Mouse (Mus musculus) c-Kit-positive CD71-positive TER-119-negative erythroid progenitor cells, embryonic 14.5 days (primary cell): ENCODE measurements at regions not wholly inside any gene's neighbourhood (a gene's known extent, or its start where the extent isn't known, plus 50 kb on each side); places are given as distances from the start of the nearest gene placed in this dataset.

Experiments used
- DNase-seq: peaks from one replicate; pipeline ENCODE4 v3.0.0-alpha.2; 2013; ENCODE audit warnings: low read depth

DNA sequence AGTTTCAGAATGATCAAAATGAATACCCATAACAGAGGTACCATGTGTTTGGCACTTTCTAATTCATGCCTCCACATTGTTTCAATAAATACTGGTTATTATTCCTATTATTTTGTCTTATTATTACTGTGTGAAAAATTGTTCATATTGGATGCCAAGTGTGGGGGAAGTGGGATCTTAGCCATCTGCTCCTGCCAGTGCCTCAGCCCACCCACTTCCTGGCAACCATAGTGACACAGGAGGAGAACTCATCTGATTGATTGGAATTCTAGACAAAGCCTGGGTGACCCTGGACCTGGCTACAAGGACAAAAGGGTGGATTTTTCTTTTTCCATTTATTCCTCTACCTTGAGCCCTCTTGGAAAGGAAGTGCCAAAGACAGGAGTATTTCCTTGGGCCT is 2886.8 kb upstream of the Lrrc6 start:
- no peak for DNase-seq

DNA sequence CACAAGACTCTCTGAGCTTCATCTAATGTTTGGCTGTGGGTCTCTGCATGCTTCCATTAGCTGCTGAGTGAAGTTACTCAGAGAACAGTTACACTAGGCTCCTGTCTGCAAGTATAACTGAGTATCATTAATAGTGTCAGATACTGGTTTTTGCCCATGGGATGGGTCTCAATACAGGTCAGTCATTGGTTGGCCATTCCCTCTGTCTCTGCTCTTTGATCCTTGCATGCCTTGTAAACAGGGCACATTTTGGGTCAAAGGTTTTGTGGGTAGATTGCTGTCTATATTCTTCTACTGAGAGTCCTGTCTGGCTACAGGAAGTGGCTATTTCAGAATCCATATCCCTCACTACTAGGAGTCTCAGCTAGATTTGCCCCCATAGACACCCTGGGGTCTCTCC is 2864.7 kb upstream of the Lrrc6 start:
- no peak for DNase-seq

DNA sequence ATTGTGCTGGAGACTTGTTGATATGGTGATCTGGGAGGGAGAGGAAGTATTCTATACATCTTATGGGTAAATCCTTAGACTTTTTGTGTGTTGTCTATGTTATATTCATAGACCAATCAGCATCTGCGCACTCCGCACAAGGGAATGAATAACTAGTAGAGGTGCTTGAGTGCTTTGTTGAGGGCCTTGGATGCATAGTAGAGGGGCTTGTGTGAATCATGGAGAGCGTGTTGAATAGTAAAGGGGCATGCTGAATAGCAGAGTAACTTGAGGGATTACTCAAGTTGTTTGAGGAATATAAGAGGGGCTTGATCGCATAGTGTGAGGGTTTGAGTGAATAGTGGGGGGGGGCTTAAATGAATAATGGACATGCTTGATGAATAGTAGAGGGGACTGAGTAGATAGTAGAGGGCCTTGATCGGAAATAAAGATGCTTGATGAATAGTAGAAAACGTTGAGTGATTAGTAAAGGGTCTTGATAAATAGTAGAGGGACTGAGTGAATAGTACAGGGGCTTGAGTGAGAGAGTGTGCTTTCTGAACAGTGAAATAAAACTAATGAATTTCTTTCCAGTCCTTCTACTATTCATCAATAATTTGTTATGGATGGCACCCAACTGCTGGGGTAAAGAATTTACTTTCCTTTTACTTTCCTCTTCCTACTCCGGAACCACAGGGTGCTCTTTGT is 2849.5 kb upstream of the Lrrc6 start:
- no peak for DNase-seq

DNA sequence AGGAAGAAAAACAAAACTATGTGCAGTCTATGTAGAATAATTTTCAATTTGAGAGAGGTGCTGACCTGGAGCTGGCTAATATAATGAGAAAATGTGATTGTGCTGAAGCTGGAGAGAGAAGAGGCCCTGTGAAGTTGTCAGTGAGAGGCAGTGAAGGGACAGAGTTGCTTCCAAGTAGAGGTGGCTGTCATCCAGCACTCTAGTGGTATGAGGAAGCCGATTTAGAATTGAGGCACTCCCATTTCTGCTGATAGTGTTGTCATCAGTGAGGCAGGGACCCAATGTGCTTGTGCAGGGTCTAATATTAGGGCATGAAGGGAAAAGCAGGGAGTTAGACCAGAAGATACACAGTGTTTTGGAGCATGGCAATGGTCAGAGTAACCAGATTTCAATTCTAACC is 2845.4 kb upstream of the Lrrc6 start:
- DNase-seq = no peak

DNA sequence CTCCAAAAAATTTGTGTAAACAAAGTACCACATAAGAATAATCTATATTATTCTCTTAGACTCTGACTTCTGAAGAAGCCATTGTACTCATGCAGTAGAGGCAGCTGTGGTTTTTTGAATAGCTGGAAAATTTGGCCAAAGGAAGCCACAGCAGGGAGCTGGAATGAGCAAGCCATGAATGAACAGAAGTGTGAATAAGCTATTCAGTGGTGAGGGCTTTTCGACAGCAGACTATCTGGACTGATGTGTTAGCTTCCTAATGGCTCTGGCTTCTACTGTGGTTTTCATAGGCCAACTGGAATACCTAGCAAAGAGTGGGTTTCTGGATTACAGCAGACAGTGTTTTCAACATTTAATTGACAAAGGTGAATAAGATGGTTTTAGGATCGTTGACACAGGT is 2842.0 kb upstream of the Lrrc6 start:
- no peak for DNase-seq

DNA sequence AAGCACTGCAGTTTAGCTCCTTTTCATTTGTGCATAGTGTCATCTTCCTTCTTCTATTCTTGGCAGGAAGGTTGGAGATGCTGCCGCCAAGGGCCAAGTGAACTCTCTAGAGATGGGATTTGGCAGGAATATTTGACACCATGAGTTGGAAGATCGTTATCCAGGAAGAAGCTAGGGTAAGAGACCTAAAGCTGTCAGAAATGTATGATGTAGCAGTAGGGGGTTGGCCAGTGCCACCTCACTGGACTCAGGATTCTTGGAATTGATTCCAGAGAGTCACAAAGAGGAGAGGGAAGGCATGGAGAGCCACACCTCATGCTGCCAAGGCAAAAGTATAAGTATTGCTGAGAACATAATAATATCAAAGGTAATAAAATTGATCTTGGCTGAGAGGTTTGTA is 2835.8 kb upstream of the Lrrc6 start:
- DNase-seq = no peak

DNA sequence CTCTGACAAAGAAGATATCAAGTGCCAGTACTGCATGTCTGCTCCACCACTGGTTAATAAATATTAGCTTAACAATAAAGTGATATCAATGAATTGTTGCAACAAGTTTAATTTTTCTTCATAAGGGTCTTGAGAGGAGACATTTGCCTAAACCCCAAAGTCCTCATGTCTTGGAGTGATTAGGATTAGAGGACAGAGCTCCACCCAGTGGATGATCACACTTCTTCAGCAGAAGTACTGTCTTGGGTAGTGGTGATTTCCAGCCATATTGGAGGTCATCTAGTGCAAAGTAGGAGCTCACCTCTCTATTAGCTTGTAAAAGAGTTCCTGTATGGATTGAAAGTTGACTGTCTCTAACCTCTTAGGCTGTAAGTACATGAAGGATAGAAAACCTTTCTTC is 2825.8 kb upstream of the Lrrc6 start:
- DNase-seq = no peak

DNA sequence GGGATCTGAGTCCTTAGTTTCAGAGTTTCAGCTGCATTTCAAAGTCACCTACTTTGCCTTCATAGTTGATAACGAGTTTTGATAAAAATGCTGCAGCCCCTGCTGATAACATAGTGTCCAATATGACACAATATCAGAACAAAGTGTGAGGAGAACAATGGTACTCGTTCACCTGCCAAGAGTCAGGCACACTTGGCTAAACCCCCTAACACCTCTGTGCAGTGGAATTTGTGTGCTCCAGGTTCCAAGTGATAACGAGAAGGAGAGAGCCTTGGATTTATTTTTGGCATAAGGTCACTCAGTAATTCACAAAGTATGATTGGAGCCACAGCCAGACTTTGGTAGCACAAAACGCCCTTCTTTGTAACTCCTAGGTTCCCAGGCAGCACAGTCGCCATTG is 2802.4 kb upstream of the Lrrc6 start:
- no peak for DNase-seq

DNA sequence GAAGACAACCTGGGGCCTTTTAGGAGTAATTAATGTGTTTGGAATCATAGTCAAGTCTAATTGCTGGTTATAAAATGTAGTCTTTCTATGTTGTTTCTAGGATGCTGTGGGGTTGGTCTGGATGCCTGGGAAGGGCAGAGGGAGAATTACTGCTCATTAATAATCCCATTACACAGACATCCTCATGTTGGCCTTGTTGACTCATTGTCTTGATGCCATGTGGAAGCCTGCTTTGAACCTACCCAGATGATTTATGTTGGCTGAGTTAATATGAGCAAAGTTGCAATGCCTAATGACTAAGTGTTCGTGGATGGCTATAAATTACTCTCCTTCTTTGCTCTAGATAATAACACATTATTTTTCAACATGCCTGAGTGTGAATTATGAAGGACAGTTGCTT is 2790.6 kb upstream of the Lrrc6 start:
- no peak for DNase-seq

DNA sequence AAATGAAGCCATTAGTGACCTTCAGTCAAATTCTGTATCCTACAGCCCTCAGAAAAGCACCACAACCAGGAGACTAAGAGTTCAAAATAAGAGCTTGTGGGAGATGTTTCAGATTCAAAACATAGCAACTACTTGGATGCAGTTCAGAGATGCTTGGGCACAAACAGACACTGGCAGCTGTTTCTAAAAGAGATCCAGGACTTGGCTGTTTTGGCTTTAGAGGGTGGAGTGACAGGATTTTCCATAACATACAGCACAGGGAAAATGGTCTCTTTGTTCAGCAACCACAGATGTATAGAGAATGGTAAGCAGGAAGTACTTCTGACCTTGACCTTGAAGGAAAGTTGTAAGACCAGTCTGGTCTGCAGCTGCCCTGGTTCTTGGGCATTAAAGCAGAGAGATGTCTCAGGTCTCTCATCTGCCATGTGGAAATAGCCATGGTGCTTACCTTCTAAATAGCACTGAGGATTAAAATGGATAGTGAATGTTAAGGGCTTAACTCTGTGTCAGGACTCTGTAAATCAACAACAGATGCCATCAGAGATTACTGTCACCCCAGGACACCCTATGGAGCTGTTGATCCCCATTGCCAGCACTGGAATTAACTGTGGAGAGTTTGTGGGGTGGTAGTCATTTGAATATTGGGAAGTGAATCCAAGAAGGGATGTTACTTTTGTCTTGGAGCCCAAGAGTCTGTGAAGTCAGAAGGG is 2775.0 kb upstream of the Lrrc6 start:
- no peak for DNase-seq

DNA sequence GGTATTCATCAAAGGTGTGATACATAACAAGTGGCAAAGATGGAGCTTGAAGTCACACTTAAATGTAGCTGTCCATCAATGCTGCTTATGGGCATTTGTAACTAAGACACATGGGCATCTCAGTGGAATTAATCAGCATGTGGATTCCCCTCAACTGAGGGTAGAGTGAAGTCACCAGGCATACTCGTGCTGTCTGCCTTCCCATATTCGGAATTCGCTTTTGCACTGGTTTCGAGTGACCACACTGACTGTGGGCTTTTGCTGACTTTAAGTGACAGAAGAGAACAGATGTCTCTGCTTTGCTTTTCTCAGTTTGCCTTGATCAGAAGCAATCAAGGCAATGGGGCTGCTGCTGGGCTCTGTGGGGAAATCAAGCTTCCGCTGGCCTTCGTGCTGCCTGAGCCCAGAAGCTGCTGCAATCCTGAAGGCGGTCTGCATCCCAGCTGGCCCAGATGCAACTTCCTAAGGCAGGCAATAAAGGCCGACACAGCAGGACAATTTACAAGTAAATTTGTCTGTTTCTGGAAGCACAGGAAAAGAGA is 2773.6 kb upstream of the Lrrc6 start:
- DNase-seq = no peak

DNA sequence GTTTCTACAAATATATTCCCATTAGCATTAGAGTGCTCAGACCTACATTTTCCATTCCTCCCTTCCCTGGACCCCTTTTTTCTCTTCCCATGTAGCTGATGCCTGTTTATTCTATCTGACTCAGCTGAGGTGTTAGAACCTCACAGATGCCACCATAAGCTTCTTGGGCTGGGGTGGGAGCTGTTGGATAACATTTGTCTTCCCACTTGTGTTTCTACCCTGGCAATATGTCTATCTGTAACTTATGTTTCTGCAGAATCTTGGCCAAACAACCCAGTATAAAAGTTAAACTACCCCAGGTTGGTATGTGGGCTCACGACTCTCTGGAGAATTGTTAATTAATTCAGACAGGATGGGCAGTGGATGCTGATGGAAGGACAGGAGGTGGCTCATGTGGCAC is 2772.8 kb upstream of the Lrrc6 start:
- no peak for DNase-seq

DNA sequence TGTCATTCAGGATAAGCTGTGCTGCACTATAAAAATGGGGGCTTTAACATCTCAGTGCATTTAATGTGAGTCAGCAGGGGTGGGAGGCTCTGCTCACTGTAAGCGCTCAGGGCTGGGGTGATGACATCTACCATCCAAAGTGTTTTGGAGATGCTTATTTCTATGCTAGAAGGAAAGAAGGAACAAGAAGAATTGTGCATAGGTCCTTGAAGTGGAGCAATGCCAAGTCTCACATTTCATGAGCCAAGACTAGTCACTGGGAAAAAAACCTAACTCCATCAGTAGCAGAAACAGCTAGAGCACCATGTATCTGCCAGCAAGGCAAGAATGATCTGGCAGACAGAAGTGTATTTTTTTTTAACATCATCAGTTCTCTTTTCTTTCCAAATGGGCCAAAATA is 2761.2 kb upstream of the Lrrc6 start:
- DNase-seq = no peak

DNA sequence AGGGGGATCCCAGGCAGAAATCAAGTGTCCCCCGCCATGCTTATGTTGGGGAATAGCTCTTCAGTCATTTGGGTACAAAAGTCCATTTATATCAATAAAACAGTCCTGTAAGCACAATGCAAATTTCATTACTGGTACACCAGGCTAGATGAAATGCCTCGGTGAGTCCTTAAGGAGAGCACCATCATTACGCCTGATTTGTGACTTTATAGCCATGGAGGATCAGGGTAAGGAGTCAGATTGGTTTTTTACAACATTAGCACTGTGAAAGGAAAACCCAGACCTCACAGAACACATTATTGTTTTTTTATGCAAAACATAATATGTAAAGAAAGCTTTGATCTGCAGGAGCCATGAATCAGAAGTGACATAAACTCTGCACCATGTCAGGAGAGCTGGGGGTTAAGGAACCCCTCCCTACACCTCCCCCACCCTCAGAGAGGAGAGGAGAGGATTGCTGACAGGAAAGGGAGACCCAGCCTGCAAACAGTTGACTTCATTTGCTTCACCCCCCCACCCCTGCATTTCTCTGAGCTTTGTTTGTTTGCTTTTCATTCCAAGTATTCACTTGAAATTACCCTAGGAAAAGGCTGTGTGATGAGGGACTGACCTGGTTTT is 2756.6 kb upstream of the Lrrc6 start:
- DNase-seq = no peak

DNA sequence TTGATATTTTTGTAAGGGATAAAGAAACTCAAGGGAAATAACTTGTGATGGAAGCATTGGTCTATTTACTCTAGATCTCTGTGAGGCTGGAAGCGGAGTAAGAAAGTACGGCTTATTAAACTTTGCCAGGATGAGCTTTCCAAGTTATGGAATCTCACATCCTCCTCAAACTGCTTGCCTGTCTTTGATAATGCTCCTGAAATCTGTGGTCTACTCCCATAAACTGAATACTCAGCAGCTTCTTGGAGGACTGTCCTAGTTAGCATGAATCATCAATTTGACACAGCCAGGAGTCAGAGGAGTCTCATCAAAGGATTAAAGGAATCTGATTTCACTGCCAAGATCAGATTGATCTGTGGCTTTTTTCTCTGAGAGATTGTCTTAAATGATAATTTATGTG is 2753.0 kb upstream of the Lrrc6 start:
- no peak for DNase-seq

DNA sequence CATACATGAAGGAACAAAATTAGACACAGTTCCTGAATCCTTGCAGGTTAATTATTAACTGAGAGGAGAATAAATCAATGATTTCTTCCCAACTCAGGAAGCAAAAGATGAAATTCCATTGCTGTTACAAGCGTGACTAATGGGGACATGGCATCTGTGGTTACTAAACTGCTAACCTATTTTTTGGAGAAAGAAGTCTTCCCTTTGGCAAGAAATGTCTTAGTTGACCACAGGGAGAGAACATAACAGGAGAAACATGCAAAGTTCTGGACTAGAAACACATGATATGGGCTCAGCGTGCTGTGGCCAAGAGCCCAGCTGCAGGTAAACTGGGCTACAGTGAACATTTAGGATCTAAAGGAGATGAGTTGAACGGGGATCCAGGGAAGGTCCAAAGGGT is 2751.4 kb upstream of the Lrrc6 start:
- DNase-seq = no peak

DNA sequence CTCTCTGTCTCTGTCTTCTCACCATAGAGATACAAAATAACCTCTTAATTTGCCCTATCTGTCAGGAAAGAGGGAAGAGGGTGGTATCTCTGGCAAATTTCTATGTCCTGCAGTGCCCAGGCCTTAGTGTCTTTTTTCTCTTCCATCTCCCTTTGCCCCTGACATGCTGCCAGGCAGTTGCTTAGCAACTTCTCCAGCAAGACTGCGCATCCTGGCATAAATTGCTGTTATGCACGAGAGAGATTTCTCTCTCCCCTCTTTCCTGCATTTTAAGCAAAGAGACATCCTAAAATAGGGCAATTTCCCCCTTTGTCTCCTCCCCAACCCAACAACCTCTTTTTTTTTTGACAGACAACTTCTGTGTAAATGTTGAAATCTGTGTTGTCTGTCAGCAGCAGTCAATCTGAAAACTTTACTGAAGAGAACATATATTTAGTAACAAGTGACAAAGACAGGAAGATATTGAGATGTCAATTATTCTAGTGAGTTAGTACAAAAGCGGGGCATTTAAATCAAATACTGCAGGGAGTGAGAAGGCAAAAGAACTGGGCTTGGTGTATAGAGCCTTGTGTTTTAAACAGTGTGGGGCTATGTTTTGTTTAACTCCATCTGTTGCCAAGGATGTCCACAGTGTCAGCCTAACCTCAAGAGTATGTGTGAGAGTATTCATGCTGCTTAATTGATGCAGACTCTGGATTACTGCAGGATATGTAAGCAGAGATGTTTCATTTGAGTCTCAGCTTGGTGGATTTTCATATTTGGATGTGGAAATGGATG is 2745.7 kb upstream of the Lrrc6 start:
- no peak for DNase-seq

DNA sequence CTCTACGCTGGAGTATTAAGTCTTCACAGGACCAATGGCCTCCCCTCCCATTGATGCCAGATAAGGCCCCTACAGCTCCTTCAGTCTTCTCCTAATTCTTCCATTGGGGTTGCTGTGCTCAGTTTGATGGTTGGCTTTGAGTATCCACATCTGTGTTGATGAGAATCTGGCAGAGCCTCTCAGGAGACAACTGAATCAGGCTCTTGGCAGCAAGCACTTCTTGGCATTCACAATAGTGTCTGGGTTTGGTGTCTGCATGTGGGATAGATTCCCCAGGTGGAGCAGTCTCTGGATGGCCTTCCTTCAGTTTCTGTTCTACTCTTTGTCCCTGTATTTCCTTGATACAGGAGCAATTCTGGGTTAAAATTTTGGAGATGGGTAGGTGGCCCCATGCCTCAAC is 2734.6 kb upstream of the Lrrc6 start:
- DNase-seq = no peak

DNA sequence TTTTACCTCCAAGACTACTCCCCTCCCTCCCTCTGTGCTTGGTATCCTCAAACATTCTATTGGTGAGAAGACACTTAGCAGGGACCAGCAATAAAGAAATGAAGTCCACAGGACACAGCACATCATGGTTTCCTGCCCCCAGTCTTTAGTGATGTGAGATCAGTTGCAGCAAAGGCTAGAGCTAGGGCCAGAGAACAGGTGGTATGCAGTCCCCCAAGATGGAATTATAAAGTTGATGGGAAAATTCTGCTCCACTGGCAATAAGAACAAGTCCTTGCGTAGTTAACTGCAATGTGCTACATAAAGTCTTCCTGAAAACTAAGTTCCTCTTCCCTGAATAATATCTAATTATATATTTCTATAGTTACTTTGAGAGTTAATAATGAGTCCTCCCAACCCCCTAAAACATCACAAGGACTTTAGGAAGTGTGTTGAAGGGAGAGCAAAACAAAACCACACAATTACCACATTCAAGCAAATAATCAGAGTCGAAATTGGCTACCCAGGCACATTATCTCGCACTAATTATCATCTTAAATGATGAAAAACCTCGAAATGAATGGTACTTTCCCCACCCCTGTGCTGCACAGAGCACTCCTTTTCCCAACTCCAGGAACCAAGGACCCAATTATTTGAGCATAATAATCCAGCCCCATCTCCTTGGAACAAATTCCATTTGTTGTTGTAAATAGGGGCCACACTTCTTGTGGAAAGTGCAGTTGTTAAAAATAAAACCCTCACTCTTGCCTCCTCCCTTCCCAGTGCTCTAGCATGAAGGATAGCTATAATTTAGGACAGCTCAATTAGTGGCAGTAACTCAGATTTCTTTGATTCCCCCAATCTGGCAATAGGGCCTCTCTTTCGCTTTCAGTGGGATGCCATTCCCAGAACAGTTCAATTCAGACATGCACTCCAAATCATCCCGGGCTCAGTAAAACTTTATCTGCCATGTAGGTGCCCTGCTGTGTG is 2724.2 kb upstream of the Lrrc6 start:
- DNase-seq = no peak

DNA sequence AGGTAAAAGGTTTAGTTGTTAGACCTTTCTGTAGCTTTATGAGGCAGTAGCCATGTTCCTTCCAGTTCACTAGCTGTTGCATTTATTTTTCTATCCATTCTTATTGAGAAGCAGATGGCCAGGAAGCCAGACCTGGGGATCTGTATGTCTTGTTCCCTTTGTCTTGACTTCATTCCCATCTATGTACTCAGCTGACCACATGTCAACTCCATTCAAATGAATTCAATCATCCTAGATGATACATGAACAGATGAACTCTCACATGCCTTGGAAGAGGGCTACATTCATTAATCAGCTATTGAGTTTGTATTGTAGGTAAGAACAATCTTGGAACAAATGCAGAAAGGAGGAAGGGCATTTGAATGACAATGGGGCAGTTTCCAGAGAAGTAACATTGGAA is 2722.7 kb upstream of the Lrrc6 start:
- no peak for DNase-seq

DNA sequence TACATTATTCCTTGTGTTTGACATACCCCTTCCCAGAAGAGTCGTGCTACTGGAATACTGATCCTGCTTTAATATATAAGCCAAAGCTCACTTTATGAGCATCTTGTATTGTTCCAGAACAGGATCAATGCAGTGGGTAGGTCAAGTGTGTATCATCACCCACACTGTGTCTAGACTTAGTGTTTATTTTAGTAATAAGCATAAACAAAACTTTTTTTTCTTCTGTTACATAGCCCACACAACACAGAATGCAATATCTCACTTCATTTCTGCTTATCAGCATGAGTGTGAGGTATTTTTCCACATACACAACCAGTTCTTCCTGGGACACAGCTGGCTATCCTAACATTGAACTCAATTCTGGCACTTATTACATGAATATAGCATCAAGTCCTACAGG is 2721.7 kb upstream of the Lrrc6 start:
- DNase-seq = no peak
